Mouse (Mus musculus) intestine, postnatal 0 days (tissue): ENCODE results near the gene Gm11032. TPM values are rescaled to one million over a fixed set of nuclear protein-coding genes. Genes with fewer than 3 reads are reported as not detected.
"Not testable (repeated sequence)": the region's sequence is repeated elsewhere in the genome, so short reads cannot be mapped to it uniquely, and the experiment has no call there.

Source experiments
- ATAC-seq: fragments of 200-750 bp; cut with Nextera tagmentation; 2 replicates; pipeline ENCODE4 v1.8.0; 2017; ENCODE audit warnings: mild to moderate bottlenecking, moderate TSS enrichment, moderate library complexity
- H3K27ac ChIP-seq: fragments of 300-500 bp; sonication (generic); 2 replicates; pipeline ENCODE4 v1.5.1; 2014; ENCODE audit warnings: mild to moderate bottlenecking, low read depth, low read length, moderate library complexity
- H3K27me3 ChIP-seq: fragments of 300-500 bp; sonication (generic); replicated peaks from 2 replicates; pipeline ENCODE4 v1.6.1; 2014; ENCODE audit warnings: low read length, mixed read lengths; ENCODE audit not compliant: control insufficient read depth, insufficient read depth
- H3K36me3 ChIP-seq: fragments of 300-500 bp; sonication (generic); 2 replicates; pipeline ENCODE4 v1.6.1; 2014; ENCODE audit warnings: mild to moderate bottlenecking, moderate library complexity; ENCODE audit not compliant: control insufficient read depth, insufficient read depth
- H3K4me1 ChIP-seq: fragments of 300-500 bp; sonication (generic); replicated peaks from 2 replicates; pipeline ENCODE4 v1.6.1; 2014; ENCODE audit warnings: antibody characterized with exemption, low read length, mixed read lengths; ENCODE audit not compliant: control insufficient read depth, insufficient read depth
- H3K4me2 ChIP-seq: fragments of 300-500 bp; sonication (generic); replicated peaks from 2 replicates; pipeline ENCODE4 v1.6.1; 2014; ENCODE audit warnings: low read depth, mild to moderate bottlenecking, moderate library complexity
- H3K4me3 ChIP-seq: fragments of 300-500 bp; sonication (generic); 2 replicates; pipeline ENCODE4 v1.5.1; 2014; ENCODE audit warnings: low read depth, low read length
- H3K9ac ChIP-seq: fragments of 300-500 bp; sonication (generic); 2 replicates; pipeline ENCODE4 v1.6.1; 2014; ENCODE audit warnings: mild to moderate bottlenecking, low read depth, low read length
- H3K9me3 ChIP-seq: fragments of 300-500 bp; sonication (generic); 2 replicates; pipeline ENCODE4 v1.6.1; 2016; ENCODE audit warnings: mixed run types; ENCODE audit not compliant: control insufficient read depth
- CTCF ChIP-seq: sonication (generic); IDR thresholded peaks from 2 replicates; pipeline ENCODE4 v1.5.1; 2016; ENCODE audit warnings: low read depth, mild to moderate bottlenecking, control low read depth, antibody characterized with exemption, moderate library complexity
- WGBS: fragments of 180-500 bp; shearing (Covaris S2); extraction: QIAGEN DNeasy Blood & Tissue Kit; methylation state at CpG from one replicate; pipeline ENCODE4 v1.1.7; 2014; 5-methylcytosine and 5-hydroxymethylcytosine counted together
- polyA plus RNA-seq: library from polyadenylated mRNA; unstranded; fragments of >200 nt; fragmentation: Nextera tagmentation; extraction: Ambion mirVana; gene quantifications from 2 replicates; pipeline ENCODE4 v1.2.1, GENCODE M21; 2015

Gm11032 gene
- polyA plus RNA-seq, 1 experiment from 2014 or later, result not detected

DNA sequence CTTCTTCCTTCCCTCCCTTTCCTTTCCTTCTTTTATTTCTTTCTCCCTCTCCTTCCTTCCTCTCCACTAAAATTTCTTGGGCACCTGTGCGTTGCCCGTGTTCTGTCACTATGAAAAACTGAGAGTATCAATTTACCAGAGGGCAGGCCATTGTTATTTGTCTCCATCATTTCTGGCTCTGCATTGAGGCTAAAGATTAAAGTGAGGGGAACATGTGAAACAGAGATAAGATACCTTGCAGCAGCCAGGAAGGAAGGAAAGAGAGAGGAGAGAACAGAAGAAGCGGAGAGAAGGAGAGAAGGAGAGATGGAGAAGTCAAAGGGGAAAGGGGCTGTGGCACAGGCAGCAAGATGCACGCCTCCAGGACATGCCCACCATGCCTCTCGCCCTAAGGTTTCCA is 14.5 kb downstream of the Gm11032 start:
- no peaks in the 10 kb centered on the region for H3K27me3 ChIP-seq
- no peak for ATAC-seq
- TF ChIP-seq CTCF, result no peak
- H3K9me3 ChIP-seq, result no peaks in the 10 kb centered on the region
- H3K4me3 ChIP-seq, result no peak overlapping the region
- no peak overlapping the region for H3K9ac ChIP-seq
- 75% methylated on average over 5 of the region's 5 CpGs for WGBS
- 0 out of 2 replicates have a peak, but pooled peaks cover 10% of the 10 kb centered on the region for H3K4me1 ChIP-seq
- H3K4me2 ChIP-seq, result no peak overlapping the region
- no peak overlapping the region for H3K27ac ChIP-seq
- H3K36me3 ChIP-seq, result no peaks in the 10 kb centered on the region

DNA sequence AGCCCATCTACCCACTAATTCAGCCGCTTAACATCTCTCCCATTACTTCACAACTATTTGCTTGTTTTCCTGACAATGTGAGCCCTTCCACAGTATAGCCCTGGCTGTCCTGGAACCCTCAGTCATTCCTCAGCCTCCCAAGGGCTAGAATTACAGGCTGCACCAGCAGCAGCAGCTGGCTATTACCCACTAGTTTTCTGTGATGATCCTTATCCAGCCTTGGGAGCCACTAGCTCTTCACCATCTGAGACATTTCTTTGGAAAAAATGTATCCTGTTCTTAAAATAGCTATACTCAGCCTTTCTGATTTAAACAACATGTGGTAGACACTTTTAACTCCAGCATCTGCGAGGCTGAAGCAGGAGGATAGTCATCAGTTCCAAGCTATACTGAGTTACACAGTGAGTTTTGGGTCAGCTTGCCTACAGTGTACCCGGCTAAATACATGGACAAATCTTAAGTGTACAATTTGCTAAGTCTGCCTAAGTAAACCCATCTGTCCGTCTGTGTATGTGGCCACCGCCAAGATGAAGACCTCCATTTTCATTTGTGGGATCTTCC is 17.0 kb downstream of the Gm11032 start:
- Histone ChIP-seq H3K36me3 (no peaks in the 10 kb centered on the region; the same call in 1 of the 2 replicates), H3K4me2 (peak overlapping the region; percentile 75), H3K9me3 (no peaks in the 10 kb centered on the region), H3K9ac (no peak overlapping the region), H3K4me3 (peak overlapping the region; percentile 60), H3K27me3 (no peaks in the 10 kb centered on the region), H3K27ac (0 out of 2 replicates have a peak overlapping the region, but pooled peaks have one; percentile 93), H3K4me1 (0 out of 2 replicates have a peak, but pooled peaks cover 10% of the 10 kb centered on the region)
- ATAC-seq, result no peak
- no peak for TF ChIP-seq CTCF
- WGBS, result 51% methylated on average over 5 of the region's 5 CpGs

DNA sequence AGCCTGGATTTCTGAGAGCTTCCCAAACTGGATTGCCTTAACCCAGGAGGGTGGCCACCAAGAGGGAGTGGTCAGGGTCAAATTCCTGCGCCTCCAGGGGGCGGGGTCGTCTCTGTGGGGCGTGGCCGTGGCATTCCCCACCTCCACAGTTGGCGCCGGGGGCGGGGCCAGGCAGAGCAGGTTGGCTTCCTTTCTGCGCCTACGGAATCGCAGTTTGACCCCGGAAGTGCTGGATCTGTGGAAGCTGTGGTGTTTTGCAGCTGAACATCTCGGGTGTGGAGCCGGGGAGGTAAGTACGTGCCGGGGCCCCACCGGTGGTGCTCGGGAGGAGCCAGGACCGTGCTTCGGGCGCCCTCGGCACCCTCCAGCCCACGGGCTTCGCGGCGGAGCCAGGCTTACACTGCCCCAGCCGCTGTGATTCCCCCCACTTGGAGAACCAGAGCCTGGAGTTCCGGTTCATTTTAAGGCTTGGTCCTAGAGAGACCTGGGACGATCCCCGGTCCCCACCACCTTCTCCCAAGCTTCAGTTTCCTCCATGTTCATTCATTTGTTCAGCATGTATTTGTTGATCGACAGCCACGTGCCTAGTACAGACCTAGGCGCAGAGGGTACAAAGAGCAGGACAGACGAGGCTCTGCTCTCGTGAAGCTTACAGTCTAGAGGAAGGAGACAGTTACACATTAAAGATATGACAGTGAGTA is 17.8 kb downstream of the Gm11032 start, which contains the start of gene Ascc2:
Gene Ascc2, plus strand, starts transcription at position 214 of the 701 bp plus-strand sequence.
- Histone ChIP-seq H3K36me3 (no peaks in the 10 kb centered on the region; the same call in 1 of the 2 replicates), H3K9ac (peak within 1 kb of the TSS; percentile 58), H3K27me3 (no peaks in the 10 kb centered on the region), H3K9me3 (no peaks in the 10 kb centered on the region), H3K4me1 (0 out of 2 replicates have a peak, but pooled peaks cover 10% of the 10 kb centered on the region), H3K27ac (peak within 1 kb of the TSS; percentile 93), H3K4me3 (peak within 1 kb of the TSS; percentile 60), H3K4me2 (peak within 1 kb of the TSS; percentile 75)
- peak; percentile 45 for TF ChIP-seq CTCF
- peak; percentile 92 for ATAC-seq
- under 1% methylated on average over 35 of the region's 35 CpGs for WGBS

DNA sequence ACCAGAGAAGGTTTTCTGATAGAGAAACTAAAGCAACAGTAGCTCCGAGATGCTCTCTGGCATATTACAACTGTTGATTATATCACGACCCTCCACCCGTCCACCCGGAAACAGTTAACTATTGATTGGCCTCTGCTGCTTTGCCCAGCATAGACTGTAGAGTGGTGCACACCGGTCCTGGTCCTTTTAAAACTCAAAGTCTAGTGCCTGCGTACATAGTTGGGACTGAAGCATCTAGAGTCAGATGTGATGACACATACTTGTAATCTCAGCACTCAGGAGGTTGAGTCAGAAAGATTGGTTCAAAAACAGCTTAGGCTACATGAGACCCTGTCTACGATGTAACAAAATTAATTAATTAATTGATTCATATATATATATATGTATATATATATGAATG is 18.4 kb downstream of the Gm11032 start:
- no peaks in the 10 kb centered on the region for H3K27me3 ChIP-seq
- WGBS, result 16% methylated on average over 7 of the region's 7 CpGs
- H3K4me1 ChIP-seq, result 0 out of 2 replicates have a peak, but pooled peaks cover 10% of the 10 kb centered on the region
- H3K4me3 ChIP-seq, result peak overlapping the region; percentile 60
- peak overlapping the region; percentile 93 for H3K27ac ChIP-seq
- peaks cover 3% of the 10 kb centered on the region; the same call in 1 of the 2 replicates for H3K36me3 ChIP-seq
- TF ChIP-seq CTCF, result no peak
- H3K9ac ChIP-seq, result peak overlapping the region; percentile 58
- peak; percentile 34; the same call in 1 of the 2 replicates for ATAC-seq
- H3K4me2 ChIP-seq, result peak overlapping the region; percentile 75
- no peaks in the 10 kb centered on the region for H3K9me3 ChIP-seq

DNA sequence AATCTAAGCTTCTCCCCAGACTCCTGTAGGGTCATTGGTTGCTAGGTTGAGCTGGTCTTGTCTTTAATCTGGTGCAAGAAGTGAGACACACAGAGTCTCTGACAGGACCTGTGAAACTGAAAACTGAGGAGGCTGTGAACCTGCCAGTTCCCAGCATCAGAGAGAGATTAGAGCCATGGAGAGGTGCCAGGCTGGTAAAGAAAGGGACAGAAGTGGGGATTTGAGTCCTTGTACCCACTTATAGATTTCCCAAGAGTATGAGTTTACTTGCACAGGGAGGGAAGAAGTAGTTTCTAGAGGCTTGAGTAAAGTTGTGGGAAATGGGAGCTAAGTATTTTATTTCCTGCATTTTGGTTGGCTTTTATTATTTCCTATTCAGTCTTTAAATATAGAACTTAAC is 21.3 kb downstream of the Gm11032 start:
- H3K4me3 ChIP-seq, result no peak overlapping the region
- no peak for ATAC-seq

DNA sequence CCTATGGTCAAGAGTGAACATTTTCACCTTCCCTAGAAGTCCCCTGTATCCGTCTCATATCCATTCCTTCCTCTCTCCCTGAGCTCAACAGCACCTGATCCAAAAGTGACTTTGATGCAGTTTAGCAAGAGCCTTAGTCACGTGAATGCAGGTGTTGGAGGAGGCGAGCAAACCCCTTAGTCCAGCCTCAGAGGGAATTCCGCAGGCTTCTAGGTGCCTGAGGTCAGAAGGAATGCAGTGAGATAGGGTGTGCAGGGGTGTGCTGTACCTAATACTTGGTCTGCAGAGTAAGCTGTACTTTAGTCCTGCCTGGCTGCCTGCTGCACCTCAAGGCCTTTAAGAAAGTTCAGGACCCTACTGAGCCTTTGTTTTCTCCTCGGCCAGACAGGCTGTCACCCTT is 23.9 kb downstream of the Gm11032 start:
- Histone ChIP-seq H3K27ac (no peak overlapping the region), H3K9ac (no peak overlapping the region), H3K9me3 (no peaks in the 10 kb centered on the region), H3K4me1 (0 out of 2 replicates have a peak, but pooled peaks cover 5% of the 10 kb centered on the region), H3K36me3 (peaks cover 27% of the 10 kb centered on the region), H3K4me2 (no peak overlapping the region), H3K27me3 (no peaks in the 10 kb centered on the region), H3K4me3 (no peak overlapping the region)
- ATAC-seq, result no peak
- WGBS, result 68% methylated on average over 5 of the region's 5 CpGs
- no peak for TF ChIP-seq CTCF

More for the DNA sequence above, 21.3 kb downstream of the Gm11032 start:
- Histone ChIP-seq H3K27me3 (no peaks in the 10 kb centered on the region), H3K36me3 (peaks cover 3% of the 10 kb centered on the region; the same call in 1 of the 2 replicates), H3K9me3 (no peaks in the 10 kb centered on the region), H3K27ac (no peak overlapping the region), H3K9ac (no peak overlapping the region), H3K4me1 (0 out of 2 replicates have a peak, but pooled peaks cover 10% of the 10 kb centered on the region), H3K4me2 (no peak overlapping the region)
- TF ChIP-seq CTCF, result no peak

DNA sequence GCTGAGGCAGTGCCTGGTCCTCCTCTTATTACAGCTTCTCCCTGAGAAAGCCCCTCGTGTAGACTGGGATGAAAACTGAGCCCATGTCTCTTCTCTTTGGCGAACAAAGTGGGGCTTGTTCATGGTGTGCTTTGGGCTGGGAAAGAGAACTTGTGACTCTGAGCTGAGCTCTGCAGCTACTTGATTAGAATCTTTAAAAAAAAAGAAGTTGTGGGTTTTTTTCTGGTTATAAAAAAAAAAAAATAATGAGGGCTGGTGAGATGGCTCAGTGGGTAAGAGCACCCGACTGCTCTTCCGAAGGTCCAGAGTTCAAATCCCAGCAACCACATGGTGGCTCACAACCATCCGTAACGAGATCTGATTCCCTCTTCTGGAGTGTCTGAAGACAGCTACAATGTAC is 25.3 kb downstream of the Gm11032 start:
- H3K9ac ChIP-seq, H3K4me1 ChIP-seq, ATAC-seq, H3K4me3 ChIP-seq, H3K9me3 ChIP-seq, H3K27me3 ChIP-seq, H3K4me2 ChIP-seq, H3K27ac ChIP-seq: not testable (repeated sequence)
- 89% methylated on average over 4 of the region's 6 CpGs for WGBS
- peaks cover 41% of the 10 kb centered on the region for H3K36me3 ChIP-seq
